Mouse (Mus musculus): Measurements from ENCODE around the gene Speer4a. TPM values are rescaled to one million over a fixed set of nuclear protein-coding genes. Genes with fewer than 3 reads are reported as not detected.
"Not testable (repeated sequence)": the region's sequence is repeated elsewhere in the genome, so short reads cannot be mapped to it uniquely, and the experiment has no call there.

Gene Speer4a
- polyA plus RNA-seq (2015; fragmentation: Nextera tagmentation; extraction: Ambion mirVana): not detected in 2 replicates

- H3K27ac ChIP-seq (ENCODE audit: low read length); H3K4me1 ChIP-seq (replicated peaks; ENCODE audit: control insufficient read depth, insufficient read depth, low read length); ATAC-seq (ENCODE audit: low read depth); H3K9ac ChIP-seq (ENCODE audit: low read length); H3K36me3 ChIP-seq (ENCODE audit: control insufficient read depth, insufficient read depth, low read length); H3K4me3 ChIP-seq (ENCODE audit: low read length); H3K27me3 ChIP-seq (ENCODE audit: control insufficient read depth, insufficient read depth, low read depth, low read length); H3K9me3 ChIP-seq (ENCODE audit: control insufficient read depth, low read length); H3K4me2 ChIP-seq (ENCODE audit: low read depth, low read length): not testable (repeated sequence)
- WGBS: 59% methylated on average over 2 of the region's 2 CpGs
Measured at GRCm38 (mm10) chr5:26039458-26039857, at the start of gene Speer4a. Gene Speer4a (minus strand): TSS chr5:26039558.

GRCm38 (mm10) chr5:26079023-26079422 is 39.7 kb upstream of the Speer4a start:
- ATAC-seq (ENCODE audit: low read depth); H3K27me3 ChIP-seq (ENCODE audit: control insufficient read depth, insufficient read depth, low read depth, low read length); H3K9me3 ChIP-seq (ENCODE audit: control insufficient read depth, low read length); H3K27ac ChIP-seq (ENCODE audit: low read length); H3K4me2 ChIP-seq (ENCODE audit: low read depth, low read length); H3K4me1 ChIP-seq (replicated peaks; ENCODE audit: control insufficient read depth, insufficient read depth, low read length); H3K36me3 ChIP-seq (ENCODE audit: control insufficient read depth, insufficient read depth, low read length); H3K9ac ChIP-seq (ENCODE audit: low read length); H3K4me3 ChIP-seq (ENCODE audit: low read length): not testable (repeated sequence)

- Histone ChIP-seq H3K4me2 (ENCODE audit: low read depth, low read length) (no peak overlapping the region), H3K27ac (ENCODE audit: low read length) (no peak overlapping the region), H3K9me3 (ENCODE audit: control insufficient read depth, low read length) (peaks cover 3% of the 10 kb centered on the region; the same call in 1 of the 2 replicates), H3K27me3 (ENCODE audit: control insufficient read depth, insufficient read depth, low read depth, low read length) (no peaks in the 10 kb centered on the region), H3K4me1 (replicated peaks; ENCODE audit: control insufficient read depth, insufficient read depth, low read length) (no peaks in the 10 kb centered on the region), H3K9ac (ENCODE audit: low read length) (no peak overlapping the region), H3K4me3 (ENCODE audit: low read length) (no peak overlapping the region), H3K36me3 (ENCODE audit: control insufficient read depth, insufficient read depth, low read length) (no peaks in the 10 kb centered on the region)
- WGBS: 83% methylated on average over 24 of the region's 24 CpGs
- no peak for ATAC-seq (ENCODE audit: low read depth)
Measured at GRCm38 (mm10) chr5:26070716-26071115, 31.4 kb upstream of the Speer4a start.

GRCm38 (mm10) chr5:26058481-26058880 is 19.1 kb upstream of the Speer4a start, which contains the start of gene Gm7347:
Gene Gm7347 (minus strand): TSS chr5:26058581.
- no CpG with 5 or more reads among the region's 2 CpGs for WGBS
- H3K27me3 ChIP-seq (ENCODE audit: control insufficient read depth, insufficient read depth, low read depth, low read length); H3K9me3 ChIP-seq (ENCODE audit: control insufficient read depth, low read length); H3K27ac ChIP-seq (ENCODE audit: low read length); H3K36me3 ChIP-seq (ENCODE audit: control insufficient read depth, insufficient read depth, low read length); H3K4me1 ChIP-seq (replicated peaks; ENCODE audit: control insufficient read depth, insufficient read depth, low read length); H3K4me2 ChIP-seq (ENCODE audit: low read depth, low read length); H3K9ac ChIP-seq (ENCODE audit: low read length); ATAC-seq (ENCODE audit: low read depth); H3K4me3 ChIP-seq (ENCODE audit: low read length): not testable (repeated sequence)

GRCm38 (mm10) chr5:26022816-26023215 is 16.5 kb downstream of the Speer4a start, which contains the start of gene Gm5862:
Gene Gm5862 (minus strand): TSS chr5:26022916.
- H3K9me3 ChIP-seq (ENCODE audit: control insufficient read depth, low read length); H3K9ac ChIP-seq (ENCODE audit: low read length); H3K4me1 ChIP-seq (replicated peaks; ENCODE audit: control insufficient read depth, insufficient read depth, low read length); H3K36me3 ChIP-seq (ENCODE audit: control insufficient read depth, insufficient read depth, low read length); H3K4me3 ChIP-seq (ENCODE audit: low read length); H3K27ac ChIP-seq (ENCODE audit: low read length); H3K4me2 ChIP-seq (ENCODE audit: low read depth, low read length); ATAC-seq (ENCODE audit: low read depth); H3K27me3 ChIP-seq (ENCODE audit: control insufficient read depth, insufficient read depth, low read depth, low read length): not testable (repeated sequence)
- no CpG with 5 or more reads among the region's 3 CpGs for WGBS

GRCm38 (mm10) chr5:26007697-26008096 is 31.7 kb downstream of the Speer4a start:
- not testable (repeated sequence) for H3K4me1 ChIP-seq (replicated peaks; ENCODE audit: control insufficient read depth, insufficient read depth, low read length); H3K36me3 ChIP-seq (ENCODE audit: control insufficient read depth, insufficient read depth, low read length); ATAC-seq (ENCODE audit: low read depth); H3K27ac ChIP-seq (ENCODE audit: low read length); H3K9me3 ChIP-seq (ENCODE audit: control insufficient read depth, low read length); H3K4me2 ChIP-seq (ENCODE audit: low read depth, low read length); H3K27me3 ChIP-seq (ENCODE audit: control insufficient read depth, insufficient read depth, low read depth, low read length); H3K4me3 ChIP-seq (ENCODE audit: low read length); H3K9ac ChIP-seq (ENCODE audit: low read length)
- 55% methylated on average over 6 of the region's 7 CpGs for WGBS

- H3K9ac ChIP-seq (ENCODE audit: low read length); H3K36me3 ChIP-seq (ENCODE audit: control insufficient read depth, insufficient read depth, low read length); H3K27me3 ChIP-seq (ENCODE audit: control insufficient read depth, insufficient read depth, low read depth, low read length); H3K9me3 ChIP-seq (ENCODE audit: control insufficient read depth, low read length); H3K27ac ChIP-seq (ENCODE audit: low read length); H3K4me1 ChIP-seq (replicated peaks; ENCODE audit: control insufficient read depth, insufficient read depth, low read length): not testable (repeated sequence)
- ATAC-seq (ENCODE audit: low read depth): 0 out of 2 replicates have a peak, but pooled peaks have one; percentile 31
- Histone ChIP-seq H3K4me2 (ENCODE audit: low read depth, low read length) (peak overlapping the region; percentile 4; the same call in 1 of the 2 replicates), H3K4me3 (ENCODE audit: low read length) (peak overlapping the region; percentile 0; the same call in 1 of the 2 replicates)
- whole genome bisulfite sequencing: 14% methylated on average over 39 of the region's 45 CpGs
Measured at GRCm38 (mm10) chr5:26006937-26007695, 32.2 kb downstream of the Speer4a start.

GRCm38 (mm10) chr5:26004698-26005097 is 34.7 kb downstream of the Speer4a start, which contains the start of gene Gm1979:
Gene Gm1979 (minus strand): TSS chr5:26004798.
- H3K4me1 ChIP-seq (replicated peaks; ENCODE audit: control insufficient read depth, insufficient read depth, low read length); ATAC-seq (ENCODE audit: low read depth); H3K9me3 ChIP-seq (ENCODE audit: control insufficient read depth, low read length); H3K9ac ChIP-seq (ENCODE audit: low read length); H3K4me3 ChIP-seq (ENCODE audit: low read length); H3K36me3 ChIP-seq (ENCODE audit: control insufficient read depth, insufficient read depth, low read length); H3K27ac ChIP-seq (ENCODE audit: low read length); H3K4me2 ChIP-seq (ENCODE audit: low read depth, low read length); H3K27me3 ChIP-seq (ENCODE audit: control insufficient read depth, insufficient read depth, low read depth, low read length): not testable (repeated sequence)
- WGBS: 71% methylated on average over 1 of the region's 2 CpGs

- H3K27ac ChIP-seq (ENCODE audit: low read length); H3K27me3 ChIP-seq (ENCODE audit: control insufficient read depth, insufficient read depth, low read depth, low read length); H3K9ac ChIP-seq (ENCODE audit: low read length); ATAC-seq (ENCODE audit: low read depth); H3K9me3 ChIP-seq (ENCODE audit: control insufficient read depth, low read length); H3K4me2 ChIP-seq (ENCODE audit: low read depth, low read length); H3K36me3 ChIP-seq (ENCODE audit: control insufficient read depth, insufficient read depth, low read length); H3K4me3 ChIP-seq (ENCODE audit: low read length); H3K4me1 ChIP-seq (replicated peaks; ENCODE audit: control insufficient read depth, insufficient read depth, low read length): not testable (repeated sequence)
- no CpG with 5 or more reads among the region's 3 CpGs for WGBS
Measured at GRCm38 (mm10) chr5:25988550-25988949, 50.8 kb downstream of the Speer4a start, which contains the start of gene Gm21698. Gene Gm21698 (minus strand): TSS chr5:25988650.
